Mouse (Mus musculus): ENCODE measurements around the gene Cep295nl.

DNA sequence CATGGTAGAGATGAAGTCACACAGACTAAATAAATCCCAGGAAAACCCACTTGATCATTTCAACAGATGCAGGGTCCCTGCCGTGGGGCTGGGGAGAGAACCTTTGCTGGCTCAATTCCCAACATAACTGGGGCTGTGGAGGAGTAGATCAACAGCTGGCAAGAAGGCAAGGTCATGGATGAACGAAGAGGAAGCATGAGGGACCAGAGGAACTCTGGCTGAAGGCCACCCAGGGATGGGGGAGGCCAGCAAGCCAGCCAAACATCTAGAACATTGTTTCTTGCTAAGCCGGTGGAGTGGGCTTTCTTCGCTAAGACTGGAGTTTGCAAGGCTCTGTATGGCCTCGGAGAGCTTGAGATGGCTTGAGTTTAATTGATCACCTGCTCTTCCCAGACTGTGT lies 33.6 kb upstream of the Cep295nl start:
- TF ChIP-seq CTCF (IDR thresholded peaks at IDR 0.05; ENCODE audit: borderline replicate concordance, extremely low read depth, insufficient read depth, insufficient read length) = no peak
- TF ChIP-seq POLR2A (IDR thresholded peaks at IDR 0.05; ENCODE audit: borderline replicate concordance, extremely low read depth, insufficient read depth, insufficient read length, poor library complexity, severe bottlenecking) = no peak

Measured in brain, embryonic 14.5 days (tissue).